In genomic region chr13:41748866-41749265, GRCm38 (mm10) we compare ENCODE assay signal across 11 mouse cellular contexts.
DNase-seq lines count a peak whose midpoint lies in the region; ATAC-seq lines count a peak whose summit lies in the region.
"Had no signal": no experiment of that assay in that cellular context is flagged by ENCODE, and none has a peak within 500 bp of the region (broad histone marks: within the 10 kb centered on the region; RNA-seq: fewer than 3 reads in every experiment).

No protein-coding gene starts in this region.

- 0 out of 2 replicates have a peak overlapping the region, but pooled peaks have one; percentile 23 for H3K9ac ChIP-seq in heart, embryonic 15.5 days
- no peak overlapping the region for H3K9ac ChIP-seq in midbrain, embryonic 11.5 days (ENCODE audit: low read length)
- H3K9ac ChIP-seq: embryonic facial prominence, embryonic 12.5 days; liver, embryonic 15.5 days had no signal

- H3K4me1 ChIP-seq in heart, embryonic 15.5 days (replicated peaks): peaks cover 18% of the 10 kb centered on the region
- H3K4me1 ChIP-seq in midbrain, embryonic 11.5 days (ENCODE audit: control insufficient read depth, insufficient read depth, low read length): no peaks in the 10 kb centered on the region; the same call in 1 of the 2 replicates
- H3K4me1 ChIP-seq: embryonic facial prominence, embryonic 12.5 days; liver, embryonic 15.5 days had no signal

- no peaks in the 10 kb centered on the region for H3K9me3 ChIP-seq in heart, embryonic 15.5 days (replicated peaks)
- H3K9me3 ChIP-seq in midbrain, embryonic 11.5 days (ENCODE audit: control insufficient read depth, low read length): no peaks in the 10 kb centered on the region
- H3K9me3 ChIP-seq: embryonic facial prominence, embryonic 12.5 days; liver, embryonic 15.5 days had no signal

- ATAC-seq in heart, embryonic 15.5 days (replicated peaks; ENCODE audit: insufficient number of reproducible peaks, insufficient read depth, low FRiP score, low read depth): peak; percentile 80
- ATAC-seq in midbrain, embryonic 11.5 days (ENCODE audit: low FRiP score): no peak
- no peak for ATAC-seq in cerebellum, adult (ENCODE audit: insufficient number of reproducible peaks, low FRiP score, low TSS enrichment)

- intact Hi-C loops in gastrocnemius, postnatal 36 days (cut with DNase I): loop anchor here (10.0 kb wide), 1 partner anchor 296 kb away; no protein-coding TSS in a partner anchor

- DNase-seq in Muller cell, postnatal 12 days (ENCODE audit: inconsistent ontology term): peak; percentile 77
- peak; percentile 97 for DNase-seq in brain, adult 2 months (ENCODE audit: low read depth, low spot score)
- peak; percentile 83 to 84 for DNase-seq in left cerebral cortex, adult 9 months (ENCODE audit: low spot score in 2 of 2)
- no peak for DNase-seq in midbrain, embryonic 11.5 days (ENCODE audit: low spot score, missing footprints)
- DNase-seq in gastrocnemius, postnatal 36 days: no peak
- no peak for DNase-seq in spleen, postnatal 10 days (ENCODE audit: low spot score in 2 of 2)
- DNase-seq: kidney, adult 9 months had no signal

- H3K4me3 ChIP-seq in heart, embryonic 15.5 days: no peak overlapping the region
- H3K4me3 ChIP-seq in midbrain, embryonic 11.5 days (ENCODE audit: low read depth, low read length): no peak overlapping the region
- H3K4me3 ChIP-seq: embryonic facial prominence, embryonic 12.5 days; liver, embryonic 15.5 days had no signal

- peak overlapping the region; percentile 38 for H3K4me2 ChIP-seq in heart, embryonic 15.5 days
- no peak overlapping the region for H3K4me2 ChIP-seq in midbrain, embryonic 11.5 days
- H3K4me2 ChIP-seq: embryonic facial prominence, embryonic 12.5 days; liver, embryonic 15.5 days had no signal

- no peaks in the 10 kb centered on the region for H3K36me3 ChIP-seq in heart, embryonic 15.5 days
- no peaks in the 10 kb centered on the region for H3K36me3 ChIP-seq in midbrain, embryonic 11.5 days (ENCODE audit: control insufficient read depth, insufficient read depth, low read length)
- H3K36me3 ChIP-seq: embryonic facial prominence, embryonic 12.5 days; liver, embryonic 15.5 days had no signal

- WGBS in heart, embryonic 15.5 days: 27% methylated on average over 9 of the region's 9 CpGs
- 92% methylated on average over 9 of the region's 9 CpGs for WGBS in midbrain, embryonic 11.5 days

- H3K27ac ChIP-seq in heart, embryonic 15.5 days: peak overlapping the region; percentile 73
- H3K27ac ChIP-seq in midbrain, embryonic 11.5 days (ENCODE audit: low read depth, low read length): no peak overlapping the region
- H3K27ac ChIP-seq: embryonic facial prominence, embryonic 12.5 days; liver, embryonic 15.5 days had no signal

- no peaks in the 10 kb centered on the region for H3K27me3 ChIP-seq in heart, embryonic 15.5 days
- no peaks in the 10 kb centered on the region for H3K27me3 ChIP-seq in midbrain, embryonic 11.5 days (ENCODE audit: control insufficient read depth, insufficient read depth, low read length)
- H3K27me3 ChIP-seq: embryonic facial prominence, embryonic 12.5 days; liver, embryonic 15.5 days had no signal

Comparison
In these comparisons a context has a peak if more than half of its experiments do, and no peak if none do; other contexts are left out.
1. DNase-seq: peak in Muller cell, postnatal 12 days (single experiment), brain, adult 2 months (single experiment) and left cerebral cortex, adult 9 months (2 of 2); none in midbrain, embryonic 11.5 days (single experiment), gastrocnemius, postnatal 36 days (0 of 2) and spleen, postnatal 10 days (0 of 2).